Mouse (Mus musculus) kidney, embryonic 14.5 days (tissue): ENCODE measurements at regions not wholly inside any gene's neighbourhood (a gene's known extent, or its start where the extent isn't known, plus 50 kb on each side); places are given as distances from the start of the nearest gene placed in this dataset.

Experiments
- ATAC-seq: fragments of 200-750 bp; cut with Nextera tagmentation; 2 replicates; pipeline ENCODE4 v1.8.0; 2017; ENCODE audit warnings: moderate number of reproducible peaks, mild to moderate bottlenecking, moderate TSS enrichment, moderate library complexity; ENCODE audit not compliant: low FRiP score, low TSS enrichment
- H3K27ac ChIP-seq: fragments of 300-500 bp; sonication (generic); 2 replicates; pipeline ENCODE4 v1.5.1; 2014; ENCODE audit warnings: low read depth, mild to moderate bottlenecking, low read length, moderate library complexity, mixed read lengths
- H3K27me3 ChIP-seq: fragments of 300-500 bp; sonication (generic); 2 replicates; pipeline ENCODE4 v1.6.1; 2014; ENCODE audit warnings: mild to moderate bottlenecking, low read length; ENCODE audit not compliant: control insufficient read depth, insufficient read depth
- H3K36me3 ChIP-seq: fragments of 300-500 bp; sonication (generic); 2 replicates; pipeline ENCODE4 v1.6.1; 2014; ENCODE audit warnings: low read length, mixed read lengths; ENCODE audit not compliant: control insufficient read depth, insufficient read depth
- H3K4me1 ChIP-seq: fragments of 300-500 bp; sonication (generic); 2 replicates; pipeline ENCODE4 v1.6.1; 2014; ENCODE audit warnings: low read length, mixed read lengths; ENCODE audit not compliant: control insufficient read depth, insufficient read depth
- H3K4me2 ChIP-seq: fragments of 300-500 bp; sonication (generic); replicated peaks from 2 replicates; pipeline ENCODE4 v1.6.1; 2014; ENCODE audit warnings: low read depth, mild to moderate bottlenecking, low read length
- H3K4me3 ChIP-seq: fragments of 300-500 bp; sonication (generic); 2 replicates; pipeline ENCODE4 v1.5.1; 2014; ENCODE audit warnings: mild to moderate bottlenecking, low read length
- H3K9ac ChIP-seq: fragments of 300-500 bp; sonication (generic); 2 replicates; pipeline ENCODE4 v1.6.1; 2014; ENCODE audit warnings: low read depth, mild to moderate bottlenecking, low read length, moderate library complexity
- H3K9me3 ChIP-seq: fragments of 300-500 bp; sonication (generic); 2 replicates; pipeline ENCODE4 v1.6.1; 2016; ENCODE audit warnings: low read length; ENCODE audit not compliant: control insufficient read depth
- WGBS: fragments of 180-500 bp; shearing (Covaris S2); extraction: QIAGEN DNeasy Blood & Tissue Kit; methylation state at CpG from one replicate; pipeline ENCODE4 v1.1.7; 2014; 5-methylcytosine and 5-hydroxymethylcytosine counted together

DNA sequence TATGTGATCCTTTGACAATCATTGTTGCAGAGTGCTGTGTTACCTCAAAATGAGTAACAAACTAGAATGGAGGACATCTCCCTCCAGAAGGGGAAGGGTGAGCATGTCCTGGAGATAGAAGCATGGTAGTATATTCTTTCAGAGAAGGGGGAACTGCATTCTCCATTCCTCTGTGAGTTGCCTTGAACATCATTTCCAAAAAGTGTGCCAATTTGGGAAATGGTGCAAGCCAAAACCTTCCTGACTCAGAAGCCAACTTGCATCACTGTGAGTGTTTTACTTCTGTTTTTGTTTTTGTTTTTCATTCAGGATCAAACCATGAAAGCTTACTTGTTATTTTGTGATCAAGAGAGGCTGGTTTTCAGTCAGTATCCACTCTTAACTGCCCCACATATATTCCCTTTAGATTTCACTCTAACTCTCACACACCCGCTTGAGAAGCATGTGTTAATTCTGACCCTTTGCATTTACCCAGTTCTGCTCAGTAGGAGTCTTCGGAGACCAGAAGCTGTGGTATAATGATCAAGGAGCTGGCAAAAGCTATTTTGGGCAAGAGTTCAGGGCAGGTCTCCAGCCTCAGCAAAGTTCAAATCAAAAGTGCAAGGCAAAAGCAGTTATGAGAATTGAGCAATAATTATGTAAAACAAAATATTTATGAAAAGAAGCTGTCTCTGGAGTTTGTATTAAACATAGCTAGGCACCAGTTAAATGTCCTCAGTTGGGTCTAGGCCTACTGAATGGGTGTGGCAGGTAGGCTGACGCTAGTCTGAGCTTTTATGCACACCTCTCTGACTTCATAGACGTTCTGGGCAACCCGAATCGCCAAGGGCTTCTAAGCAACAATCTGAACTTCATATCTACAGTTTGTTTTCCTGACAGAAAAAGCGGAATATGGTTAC, 368.3 kb upstream of the Ctso start:
- whole genome bisulfite sequencing: 87% methylated on average over 7 of the region's 7 CpGs
- Histone ChIP-seq H3K9me3 (no peaks in the 10 kb centered on the region), H3K36me3 (no peaks in the 10 kb centered on the region), H3K4me2 (no peak overlapping the region), H3K27ac (no peak overlapping the region), H3K4me1 (no peaks in the 10 kb centered on the region), H3K9ac (no peak overlapping the region), H3K4me3 (no peak overlapping the region), H3K27me3 (no peaks in the 10 kb centered on the region)
- ATAC-seq: no peak

DNA sequence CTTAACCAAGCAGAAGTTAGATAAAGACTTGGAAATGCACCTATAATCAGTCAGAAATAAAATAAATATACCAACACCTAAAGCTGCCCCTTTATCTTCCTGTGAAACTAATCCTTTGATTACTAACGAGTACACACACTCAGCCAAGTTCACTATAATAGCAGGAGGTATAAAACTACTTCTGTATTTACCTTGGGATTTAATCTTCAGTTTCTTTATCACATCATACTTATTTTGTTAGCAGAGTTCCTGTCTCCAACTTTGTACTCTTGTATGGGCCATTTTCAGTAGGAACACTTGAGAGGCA, 367.7 kb upstream of the Ctso start:
- Histone ChIP-seq H3K9ac (no peak overlapping the region), H3K9me3 (no peaks in the 10 kb centered on the region), H3K4me1 (no peaks in the 10 kb centered on the region), H3K4me3 (no peak overlapping the region), H3K27ac (no peak overlapping the region), H3K4me2 (no peak overlapping the region), H3K36me3 (no peaks in the 10 kb centered on the region), H3K27me3 (no peaks in the 10 kb centered on the region)
- ATAC-seq: no peak
- WGBS: 85% methylated on average over 1 of the region's 1 CpGs

DNA sequence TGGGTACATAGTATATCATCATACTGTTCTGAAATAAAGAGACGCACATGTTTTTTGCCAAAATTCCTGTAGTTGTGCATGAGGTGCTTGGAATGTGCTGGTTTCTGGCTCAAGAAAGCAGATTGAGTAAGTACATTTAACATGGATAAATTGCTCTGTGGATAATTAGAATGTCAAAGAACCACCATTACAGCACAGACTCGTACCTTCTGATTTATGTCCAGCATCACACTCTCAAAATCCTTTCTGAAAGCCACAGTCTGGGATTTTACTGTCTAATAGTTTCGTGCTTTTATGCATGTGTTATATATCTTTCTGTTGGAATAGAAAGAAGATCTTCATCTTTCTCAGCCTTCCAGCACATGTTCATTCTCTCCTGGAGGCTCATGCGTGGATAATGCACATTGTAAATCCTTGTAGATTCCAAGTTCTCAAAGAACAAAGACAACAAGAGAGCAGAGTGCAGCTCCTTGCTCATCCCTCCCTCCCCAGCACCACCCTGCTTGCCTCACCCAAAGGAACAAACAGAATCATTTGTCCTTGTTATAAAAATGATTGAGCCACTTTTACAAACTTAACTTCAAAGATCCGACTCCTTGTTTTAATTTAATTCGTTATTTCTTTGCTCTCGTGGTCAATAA, 348.9 kb upstream of the Ctso start:
- H3K4me3 ChIP-seq: no peak overlapping the region
- H3K27me3 ChIP-seq: no peaks in the 10 kb centered on the region
- no peak overlapping the region for H3K9ac ChIP-seq
- H3K36me3 ChIP-seq: no peaks in the 10 kb centered on the region
- no peak overlapping the region for H3K4me2 ChIP-seq
- H3K9me3 ChIP-seq: no peaks in the 10 kb centered on the region
- H3K4me1 ChIP-seq: no peaks in the 10 kb centered on the region
- no peak overlapping the region for H3K27ac ChIP-seq
- ATAC-seq: peak; percentile 94
- 26% methylated on average over 7 of the region's 7 CpGs for WGBS

GRCm38 (mm10) chr3:81589109-81589508, 343.3 kb upstream of the Ctso start:
- ATAC-seq: no peak
- WGBS: 79% methylated on average over 3 of the region's 3 CpGs
- H3K4me1 ChIP-seq: no peaks in the 10 kb centered on the region
- no peaks in the 10 kb centered on the region for H3K9me3 ChIP-seq
- no peak overlapping the region for H3K4me2 ChIP-seq
- no peaks in the 10 kb centered on the region for H3K27me3 ChIP-seq
- no peak overlapping the region for H3K27ac ChIP-seq
- no peaks in the 10 kb centered on the region for H3K36me3 ChIP-seq
- H3K4me3 ChIP-seq: no peak overlapping the region
- H3K9ac ChIP-seq: no peak overlapping the region

- no peak for ATAC-seq
- no peak overlapping the region for H3K4me3 ChIP-seq
- H3K27ac ChIP-seq: no peak overlapping the region
- H3K4me2 ChIP-seq: no peak overlapping the region
- no peaks in the 10 kb centered on the region for H3K27me3 ChIP-seq
- H3K36me3 ChIP-seq: no peaks in the 10 kb centered on the region
- H3K4me1 ChIP-seq: no peaks in the 10 kb centered on the region
- 30% methylated on average over 2 of the region's 2 CpGs for WGBS
- H3K9me3 ChIP-seq: no peaks in the 10 kb centered on the region
- no peak overlapping the region for H3K9ac ChIP-seq
Measured at GRCm38 (mm10) chr3:81629157-81629556, 303.2 kb upstream of the Ctso start.

DNA sequence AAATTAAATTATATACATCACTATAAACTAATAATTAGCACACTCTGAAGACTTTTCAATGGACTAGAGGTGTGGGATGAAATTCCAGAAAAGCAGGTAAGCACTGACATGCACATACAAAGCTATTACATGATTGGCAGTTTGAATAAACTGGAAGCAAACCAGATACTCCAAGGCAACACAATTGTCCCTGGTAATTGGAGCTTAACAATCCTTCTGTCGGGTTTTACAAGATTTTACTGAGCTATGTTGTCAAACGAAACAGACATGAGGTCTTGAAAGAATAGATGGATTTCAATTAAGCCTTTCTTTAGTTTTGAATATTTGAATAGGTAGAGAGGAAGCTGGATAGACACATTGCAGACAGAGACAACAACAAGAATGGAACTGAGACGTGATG, 273.9 kb upstream of the Ctso start:
- no peak for ATAC-seq
- Histone ChIP-seq H3K9ac (no peak overlapping the region), H3K36me3 (no peaks in the 10 kb centered on the region), H3K4me2 (no peak overlapping the region), H3K4me3 (no peak overlapping the region), H3K4me1 (no peaks in the 10 kb centered on the region), H3K27ac (no peak overlapping the region), H3K27me3 (no peaks in the 10 kb centered on the region), H3K9me3 (no peaks in the 10 kb centered on the region)
- WGBS: 25% methylated on average over 3 of the region's 3 CpGs

DNA sequence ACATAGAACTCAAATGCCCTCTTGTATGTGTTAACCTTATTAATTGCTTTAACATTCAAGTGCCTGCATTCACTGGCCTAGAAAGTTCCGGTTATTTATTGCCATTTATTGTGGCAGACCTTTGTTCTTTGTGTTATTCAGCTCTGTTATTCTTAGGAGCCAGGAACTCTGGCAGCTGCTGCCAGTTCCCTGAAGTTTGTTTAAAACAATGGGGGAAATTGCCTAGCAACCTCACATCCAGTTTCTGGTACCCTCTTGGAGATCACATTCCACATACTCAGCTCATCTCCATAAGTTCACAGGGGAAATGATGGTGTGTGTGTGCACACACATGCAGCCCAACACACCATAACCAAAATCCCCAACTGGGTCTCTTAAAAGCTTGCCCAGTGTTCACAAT, 270.8 kb upstream of the Ctso start:
- H3K27ac ChIP-seq: no peak overlapping the region
- no peak overlapping the region for H3K4me3 ChIP-seq
- no peak for ATAC-seq
- no peak overlapping the region for H3K9ac ChIP-seq
- no peaks in the 10 kb centered on the region for H3K27me3 ChIP-seq
- H3K4me2 ChIP-seq: no peak overlapping the region
- WGBS: 9% methylated on average over 1 of the region's 1 CpGs
- H3K36me3 ChIP-seq: no peaks in the 10 kb centered on the region
- H3K4me1 ChIP-seq: no peaks in the 10 kb centered on the region
- H3K9me3 ChIP-seq: no peaks in the 10 kb centered on the region

- Histone ChIP-seq H3K9ac (no peak overlapping the region), H3K27ac (no peak overlapping the region), H3K4me2 (no peak overlapping the region), H3K36me3 (no peaks in the 10 kb centered on the region), H3K9me3 (no peaks in the 10 kb centered on the region), H3K4me3 (no peak overlapping the region), H3K4me1 (no peaks in the 10 kb centered on the region), H3K27me3 (no peaks in the 10 kb centered on the region)
- WGBS: 63% methylated on average over 2 of the region's 2 CpGs
- no peak for ATAC-seq
Measured at GRCm38 (mm10) chr3:81666262-81666661, 266.1 kb upstream of the Ctso start.

- H3K4me3 ChIP-seq: no peak overlapping the region
- no peak overlapping the region for H3K4me2 ChIP-seq
- H3K9me3 ChIP-seq: no peaks in the 10 kb centered on the region
- no peak overlapping the region for H3K9ac ChIP-seq
- no peaks in the 10 kb centered on the region for H3K27me3 ChIP-seq
- H3K4me1 ChIP-seq: no peaks in the 10 kb centered on the region
- no peak for ATAC-seq
- H3K27ac ChIP-seq: no peak overlapping the region
- WGBS: 76% methylated on average over 1 of the region's 1 CpGs
- H3K36me3 ChIP-seq: no peaks in the 10 kb centered on the region
Measured at GRCm38 (mm10) chr3:81676570-81676969, 255.8 kb upstream of the Ctso start.
